Mouse (Mus musculus): ENCODE measurements around the gene Arf3.

DNA sequence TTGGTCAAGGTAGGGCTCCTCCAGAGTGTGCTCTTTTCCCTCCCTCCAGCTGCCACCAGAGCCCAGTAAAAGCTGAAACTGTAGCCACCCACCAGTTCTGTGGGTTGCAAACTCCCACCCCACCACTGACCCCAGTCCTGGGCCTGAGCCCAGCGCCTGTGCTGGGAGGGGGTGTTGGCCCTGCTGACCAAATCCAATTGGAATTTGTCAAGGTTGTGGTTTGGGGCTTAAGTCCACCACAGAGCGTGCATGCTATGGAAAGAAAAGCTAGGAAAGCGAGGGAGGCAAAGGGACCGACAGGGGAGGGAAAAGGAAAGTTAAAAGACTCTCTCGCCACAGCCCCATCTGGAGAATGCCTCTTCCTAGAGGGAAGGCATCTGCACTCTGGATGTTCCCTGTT lies 5.2 kb upstream of the Arf3 start:
- no peak for TF ChIP-seq CTCF (IDR thresholded peaks at IDR 0.05; ENCODE audit: low read depth)
- no peak for TF ChIP-seq EP300 (IDR thresholded peaks at IDR 0.05; ENCODE audit: low read depth)
